Mouse (Mus musculus): ENCODE measurements around the gene Ankrd37. TPM values are rescaled to one million over a fixed set of nuclear protein-coding genes. Genes with fewer than 3 reads are reported as not detected.

The Ankrd37 gene
- total and polyA plus RNA-seq, 3 experiments = 15.2 to 110 (median 49.1) TPM

GRCm38 (mm10) chr8:45986665-45987064 lies 18.8 kb downstream of the Ankrd37 start:
- peaks cover 85% of the 10 kb centered on the region for H3K36me3 ChIP-seq (replicated peaks)
- H3K4me3 ChIP-seq (ENCODE audit: low read depth, low read length) = no peak overlapping the region
- H3K9me3 ChIP-seq (replicated peaks) = no peaks in the 10 kb centered on the region
- no peak for ATAC-seq (ENCODE audit: extremely low read depth, insufficient number of reproducible peaks, low FRiP score, poor library complexity, severe bottlenecking)
- DNase-seq (ENCODE audit: low spot score) = no peak
- H3K4me1 ChIP-seq (ENCODE audit: insufficient read depth, low read depth, low read length) = peaks cover 8% of the 10 kb centered on the region; the same call in 1 of the 2 replicates
- TF ChIP-seq GATA2 (IDR thresholded peaks at IDR 0.05; ENCODE audit: borderline replicate concordance, low read depth, low read length) = no peak
- H3K27me3 ChIP-seq (ENCODE audit: insufficient read depth, low read length) = no peaks in the 10 kb centered on the region

- peak; percentile 56 for DNase-seq (ENCODE audit: low spot score)
- peak; percentile 54 for ATAC-seq (ENCODE audit: extremely low read depth, insufficient number of reproducible peaks, low FRiP score, poor library complexity, severe bottlenecking)
- TF ChIP-seq GATA2 (IDR thresholded peaks at IDR 0.05; ENCODE audit: borderline replicate concordance, low read depth, low read length) (no peak), POLR2AphosphoS5 (IDR thresholded peaks at IDR 0.05; ENCODE audit: insufficient replicate concordance, low read depth, low read length) (no peak), TAL1 (conservative IDR thresholded peaks at IDR 0.05; ENCODE audit: low read depth, low read length) (no peak), GATA1 (IDR thresholded peaks at IDR 0.05; ENCODE audit: borderline replicate concordance, low read length) (no peak), CTCF (IDR thresholded peaks at IDR 0.05; ENCODE audit: low read depth, low read length) (no peak)
- Histone ChIP-seq H3K36me3 (replicated peaks) (peaks cover 33% of the 10 kb centered on the region), H3K27me3 (ENCODE audit: insufficient read depth, low read length) (no peaks in the 10 kb centered on the region), H3K4me3 (ENCODE audit: low read depth, low read length) (peak overlapping the region; percentile 78), H3K4me1 (ENCODE audit: insufficient read depth, low read depth, low read length) (peaks cover 17% of the 10 kb centered on the region), H3K9me3 (replicated peaks) (peaks cover 8% of the 10 kb centered on the region)
These were observed 29.6 kb downstream of the Ankrd37 start for GRCm38 (mm10) chr8:45975837-45976468.

GRCm38 (mm10) chr8:45975126-45975836 lies 30.2 kb downstream of the Ankrd37 start, which contains the start of the genes 1700029J07Rik and Ufsp2:
TSS of gene 1700029J07Rik (minus strand) at chr8:45975252.
TSS of gene Ufsp2 (plus strand) at chr8:45975528.
- Histone ChIP-seq H3K4me3 (ENCODE audit: low read depth, low read length) (peak within 1 kb of the TSS; percentile 78), H3K9me3 (replicated peaks) (peaks cover 10% of the 10 kb centered on the region), H3K27me3 (ENCODE audit: insufficient read depth, low read length) (no peaks in the 10 kb centered on the region), H3K4me1 (ENCODE audit: insufficient read depth, low read depth, low read length) (peaks cover 17% of the 10 kb centered on the region), H3K36me3 (replicated peaks) (peaks cover 30% of the 10 kb centered on the region)
- peak; percentile 88 for ATAC-seq (ENCODE audit: extremely low read depth, insufficient number of reproducible peaks, low FRiP score, poor library complexity, severe bottlenecking)
- peak; percentile 74 for DNase-seq (ENCODE audit: low spot score)
- no peak for TF ChIP-seq GATA1 (IDR thresholded peaks at IDR 0.05; ENCODE audit: borderline replicate concordance, low read length)

GRCm38 (mm10) chr8:45973988-45974505 lies 31.5 kb downstream of the Ankrd37 start:
- Histone ChIP-seq H3K9me3 (replicated peaks) (peaks cover 10% of the 10 kb centered on the region), H3K36me3 (replicated peaks) (peaks cover 22% of the 10 kb centered on the region), H3K27me3 (ENCODE audit: insufficient read depth, low read length) (no peaks in the 10 kb centered on the region), H3K4me3 (ENCODE audit: low read depth, low read length) (no peak overlapping the region), H3K4me1 (ENCODE audit: insufficient read depth, low read depth, low read length) (peaks cover 17% of the 10 kb centered on the region)
- no peak for TF ChIP-seq POLR2AphosphoS5 (IDR thresholded peaks at IDR 0.05; ENCODE audit: insufficient replicate concordance, low read depth, low read length)
- no peak for TF ChIP-seq GATA1 (IDR thresholded peaks at IDR 0.05; ENCODE audit: borderline replicate concordance, low read length)
- no peak for TF ChIP-seq GATA2 (IDR thresholded peaks at IDR 0.05; ENCODE audit: borderline replicate concordance, low read depth, low read length)
- no peak for TF ChIP-seq TAL1 (conservative IDR thresholded peaks at IDR 0.05; ENCODE audit: low read depth, low read length)
- no peak for TF ChIP-seq CTCF (IDR thresholded peaks at IDR 0.05; ENCODE audit: low read depth, low read length)
- DNase-seq (ENCODE audit: low spot score) (no peak), ATAC-seq (ENCODE audit: extremely low read depth, insufficient number of reproducible peaks, low FRiP score, poor library complexity, severe bottlenecking) (no peak)

GRCm38 (mm10) chr8:45970894-45971293 lies 34.6 kb downstream of the Ankrd37 start:
- Histone ChIP-seq H3K27me3 (ENCODE audit: insufficient read depth, low read length) (no peaks in the 10 kb centered on the region), H3K4me3 (ENCODE audit: low read depth, low read length) (no peak overlapping the region), H3K9me3 (replicated peaks) (peaks cover 4% of the 10 kb centered on the region), H3K4me1 (ENCODE audit: insufficient read depth, low read depth, low read length) (peaks cover 11% of the 10 kb centered on the region), H3K36me3 (replicated peaks) (peaks cover 4% of the 10 kb centered on the region)
- no peak for DNase-seq (ENCODE audit: low spot score)
- no peak for ATAC-seq (ENCODE audit: extremely low read depth, insufficient number of reproducible peaks, low FRiP score, poor library complexity, severe bottlenecking)
- TF ChIP-seq GATA2 (IDR thresholded peaks at IDR 0.05; ENCODE audit: borderline replicate concordance, low read depth, low read length) (no peak), POLR2AphosphoS5 (IDR thresholded peaks at IDR 0.05; ENCODE audit: insufficient replicate concordance, low read depth, low read length) (no peak), GATA1 (IDR thresholded peaks at IDR 0.05; ENCODE audit: borderline replicate concordance, low read length) (no peak), CTCF (IDR thresholded peaks at IDR 0.05; ENCODE audit: low read depth, low read length) (no peak), TAL1 (conservative IDR thresholded peaks at IDR 0.05; ENCODE audit: low read depth, low read length) (no peak)

- DNase-seq (ENCODE audit: low spot score) = no peak
- Histone ChIP-seq H3K4me3 (ENCODE audit: low read depth, low read length) (no peak overlapping the region), H3K36me3 (replicated peaks) (no peaks in the 10 kb centered on the region), H3K4me1 (ENCODE audit: insufficient read depth, low read depth, low read length) (no peaks in the 10 kb centered on the region), H3K27me3 (ENCODE audit: insufficient read depth, low read length) (peaks cover 7% of the 10 kb centered on the region; the same call in 1 of the 2 replicates), H3K9me3 (replicated peaks) (no peaks in the 10 kb centered on the region)
- no peak for TF ChIP-seq POLR2AphosphoS5 (IDR thresholded peaks at IDR 0.05; ENCODE audit: insufficient replicate concordance, low read depth, low read length)
- TF ChIP-seq GATA1 (IDR thresholded peaks at IDR 0.05; ENCODE audit: borderline replicate concordance, low read length) = no peak
- TF ChIP-seq TAL1 (conservative IDR thresholded peaks at IDR 0.05; ENCODE audit: low read depth, low read length) = no peak
- TF ChIP-seq CTCF (IDR thresholded peaks at IDR 0.05; ENCODE audit: low read depth, low read length) = no peak
- TF ChIP-seq GATA2 (IDR thresholded peaks at IDR 0.05; ENCODE audit: borderline replicate concordance, low read depth, low read length) = no peak
- no peak for ATAC-seq (ENCODE audit: extremely low read depth, insufficient number of reproducible peaks, low FRiP score, poor library complexity, severe bottlenecking)
These were observed 54.9 kb downstream of the Ankrd37 start for GRCm38 (mm10) chr8:45950622-45951021.

Other genes starting within 250 kb of the Ankrd37 start
- not detected in 2 replicates for gene Pdlim3, start 120.2 kb downstream of the Ankrd37 start, total RNA-seq (2014; fragmentation: Nextera tagmentation)
- gene Pdlim3, start 120.2 kb downstream of the Ankrd37 start, total RNA-seq (2017) = 0.27 TPM in 1 of 2 replicates, not detected in the other
- not detected in 2 replicates for gene Pdlim3, start 120.2 kb downstream of the Ankrd37 start, polyA plus RNA-seq (2012)
- gene Ccdc110, start 71.1 kb downstream of the Ankrd37 start, total RNA-seq (2014; fragmentation: Nextera tagmentation) = not detected in 2 replicates
- 0.06 TPM in 1 of 2 replicates, not detected in the other for gene Ccdc110, start 71.1 kb downstream of the Ankrd37 start, total RNA-seq (2017)
- gene Ccdc110, start 71.1 kb downstream of the Ankrd37 start, polyA plus RNA-seq (2012) = not detected in 2 replicates
- 0.68 and 2.2 TPM in 2 replicates for gene 1700029J07Rik, start 30.5 kb downstream of the Ankrd37 start, total RNA-seq (2014; fragmentation: Nextera tagmentation)
- gene 1700029J07Rik, start 30.5 kb downstream of the Ankrd37 start, total RNA-seq (2017) = 0.76 and 1.6 TPM in 2 replicates
- gene 1700029J07Rik, start 30.5 kb downstream of the Ankrd37 start, polyA plus RNA-seq (2012) = 0.01 TPM in 1 of 2 replicates, not detected in the other
- 82.8 and 86.8 TPM in 2 replicates for gene Ufsp2, start 30.2 kb downstream of the Ankrd37 start, total RNA-seq (2014; fragmentation: Nextera tagmentation)
- gene Ufsp2, start 30.2 kb downstream of the Ankrd37 start, total RNA-seq (2017) = 109 and 131 TPM in 2 replicates
- gene Ufsp2, start 30.2 kb downstream of the Ankrd37 start, polyA plus RNA-seq (2012) = 2.6 and 3.1 TPM in 2 replicates
- 1.4 TPM in 1 of 2 replicates, not detected in the other for gene Lrp2bp, start 6.4 kb downstream of the Ankrd37 start, total RNA-seq (2014; fragmentation: Nextera tagmentation)
- gene Lrp2bp, start 6.4 kb downstream of the Ankrd37 start, total RNA-seq (2017) = 0.12 and 0.55 TPM in 2 replicates
- gene Lrp2bp, start 6.4 kb downstream of the Ankrd37 start, polyA plus RNA-seq (2012) = 0.03 TPM in 1 of 2 replicates, not detected in the other
- gene Cfap97, start 146.1 kb upstream of the Ankrd37 start, total RNA-seq (2014; fragmentation: Nextera tagmentation) = 59.3 and 69.4 TPM in 2 replicates
- gene Cfap97, start 146.1 kb upstream of the Ankrd37 start, total RNA-seq (2017) = 27.4 and 31.8 TPM in 2 replicates
- 1.4 and 2.0 TPM in 2 replicates for gene Cfap97, start 146.1 kb upstream of the Ankrd37 start, polyA plus RNA-seq (2012)
- gene Snx25, start 146.5 kb upstream of the Ankrd37 start, total RNA-seq (2014; fragmentation: Nextera tagmentation) = 16.9 and 17.4 TPM in 2 replicates
- 34.1 and 38.8 TPM in 2 replicates for gene Snx25, start 146.5 kb upstream of the Ankrd37 start, total RNA-seq (2017)
- 10.5 and 13.3 TPM in 2 replicates for gene Snx25, start 146.5 kb upstream of the Ankrd37 start, polyA plus RNA-seq (2012)
- 80.9 and 81.6 TPM in 2 replicates for gene Slc25a4, start 205.6 kb upstream of the Ankrd37 start, total RNA-seq (2014; fragmentation: Nextera tagmentation)
- 160 and 177 TPM in 2 replicates for gene Slc25a4, start 205.6 kb upstream of the Ankrd37 start, total RNA-seq (2017)
- 35.2 and 50.4 TPM in 2 replicates for gene Slc25a4, start 205.6 kb upstream of the Ankrd37 start, polyA plus RNA-seq (2012)